Mouse (Mus musculus) layer of hippocampus, adult 18-20 months (tissue): ENCODE results near the gene St6galnac3. TPM values are rescaled to one million over a fixed set of nuclear protein-coding genes. Genes with fewer than 3 reads are reported as not detected.

Source experiments
- DNase-seq, 2 experiments: peaks; one replicate each; pipeline ENCODE4 v3.0.0; 2022; ENCODE audit warnings: low spot score in 2 of 2
- total RNA-seq, 2 experiments: library from RNA; stranded (reverse); gene quantifications; 2 replicates each; pipeline ENCODE4 v1.2.3; 2021

Gene St6galnac3
- total RNA-seq, 2 experiments from 2014 or later = 24.7 to 27.0 TPM

DNA sequence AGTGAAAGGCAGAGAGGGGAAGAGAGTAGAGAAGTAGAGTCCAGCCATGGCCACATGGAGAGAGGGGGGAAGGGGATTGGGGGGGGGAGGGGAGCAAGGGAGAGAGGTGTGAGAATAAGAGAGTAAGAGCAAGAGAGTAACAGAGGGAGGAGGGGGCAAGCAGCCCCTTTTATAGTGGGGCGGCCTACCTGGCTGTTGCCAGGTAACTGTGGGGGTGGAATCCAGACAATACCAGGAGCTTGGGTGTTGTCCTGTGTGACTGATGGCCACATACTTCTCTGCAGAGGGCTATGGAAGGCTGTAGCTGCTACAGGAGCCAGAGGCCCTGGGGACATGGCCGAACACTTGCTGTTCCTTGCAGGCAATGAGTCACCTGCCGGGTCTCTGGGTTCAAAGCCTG, 360.6 kb downstream of the St6galnac3 start:
- no peak for DNase-seq

DNA sequence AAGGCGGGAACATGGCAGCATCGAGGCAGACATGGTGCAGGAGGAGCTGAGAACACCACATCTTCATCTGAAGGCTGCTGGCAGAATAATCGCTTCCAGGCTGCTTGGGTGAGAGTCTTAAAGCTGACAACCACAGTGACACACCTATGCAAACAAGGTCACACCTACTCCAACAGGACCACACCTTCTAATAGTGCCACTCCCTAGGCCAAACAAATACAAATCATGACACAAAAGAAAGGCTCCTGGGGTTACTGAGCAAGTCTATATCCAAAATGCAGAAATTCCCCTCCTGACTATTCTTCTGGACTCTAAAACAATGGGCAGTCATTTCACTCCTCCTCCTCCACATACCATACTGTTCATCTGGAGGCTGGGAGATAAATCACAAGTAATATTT, 365.0 kb downstream of the St6galnac3 start:
- no peak for DNase-seq

DNA sequence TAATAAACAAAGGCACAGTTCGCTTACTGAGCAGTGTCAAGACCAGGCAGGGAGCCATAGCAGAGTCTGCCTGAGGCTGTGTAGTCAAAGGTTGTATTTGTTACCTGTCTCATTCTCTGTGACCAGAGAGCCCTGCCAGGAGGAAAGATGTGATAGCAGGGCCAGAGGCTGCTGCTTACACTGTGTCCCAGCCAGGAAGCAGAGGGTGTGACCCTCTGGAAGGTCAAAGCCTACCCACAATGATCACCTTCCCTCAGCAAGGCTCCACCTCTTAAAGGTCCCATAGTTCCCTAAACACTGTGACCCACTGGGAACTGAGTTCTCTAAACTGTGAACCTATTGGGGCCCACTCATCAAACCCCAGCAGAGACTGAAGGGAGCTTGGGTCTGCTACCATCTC, 368.9 kb downstream of the St6galnac3 start:
- no peak for DNase-seq

DNA sequence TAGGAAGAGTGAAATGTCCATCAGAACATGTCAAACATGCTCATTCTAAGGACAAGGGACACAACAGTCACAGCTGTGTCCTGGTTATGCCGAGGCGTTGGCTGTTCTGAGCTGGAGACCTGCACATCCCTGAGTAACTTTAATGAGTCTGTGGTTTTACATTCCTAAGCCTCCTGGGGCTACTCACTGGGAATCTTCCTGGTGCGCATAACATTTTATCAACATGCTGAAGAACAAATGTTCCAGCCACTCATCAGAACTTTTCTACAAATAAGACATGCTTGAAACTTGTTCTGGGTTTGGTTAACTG, 370.0 kb downstream of the St6galnac3 start:
- no peak for DNase-seq

DNA sequence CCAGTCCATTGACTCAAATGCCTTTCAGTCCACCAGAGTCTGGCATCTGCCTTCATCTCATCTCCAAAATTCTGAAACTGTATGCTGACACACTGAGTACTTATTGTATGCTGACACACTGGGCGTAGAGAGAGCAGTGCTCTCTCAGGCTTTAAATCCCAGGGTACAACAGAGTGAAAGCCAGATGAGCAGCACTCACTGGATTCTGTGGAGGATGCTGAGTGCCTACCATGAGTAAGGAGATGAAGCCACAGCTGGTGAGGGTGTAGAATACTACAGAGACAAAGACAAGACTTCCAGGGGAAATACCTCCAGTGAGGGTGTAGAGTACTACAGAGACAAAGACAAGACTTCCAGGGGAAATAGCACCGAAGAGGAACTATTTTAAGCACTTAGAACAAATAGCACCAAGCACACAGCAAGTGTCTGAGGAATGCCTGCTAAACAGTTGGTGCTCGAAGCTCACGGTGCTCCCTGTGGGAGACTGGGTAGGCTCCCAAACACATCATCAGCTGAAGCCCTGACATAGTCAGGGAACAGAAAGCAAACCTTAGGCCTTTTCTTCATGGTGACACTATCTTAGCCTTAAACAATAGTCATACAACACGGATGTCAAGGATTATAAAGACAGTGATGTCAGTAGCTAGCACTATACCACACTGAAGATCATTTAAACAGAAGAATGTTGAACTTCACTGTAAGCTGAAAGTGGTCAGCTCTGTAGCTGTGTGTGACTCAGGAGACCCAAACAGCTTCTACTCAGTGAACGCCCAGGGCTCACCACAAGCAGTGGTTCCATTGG, 370.6 kb downstream of the St6galnac3 start:
- no peak for DNase-seq

DNA sequence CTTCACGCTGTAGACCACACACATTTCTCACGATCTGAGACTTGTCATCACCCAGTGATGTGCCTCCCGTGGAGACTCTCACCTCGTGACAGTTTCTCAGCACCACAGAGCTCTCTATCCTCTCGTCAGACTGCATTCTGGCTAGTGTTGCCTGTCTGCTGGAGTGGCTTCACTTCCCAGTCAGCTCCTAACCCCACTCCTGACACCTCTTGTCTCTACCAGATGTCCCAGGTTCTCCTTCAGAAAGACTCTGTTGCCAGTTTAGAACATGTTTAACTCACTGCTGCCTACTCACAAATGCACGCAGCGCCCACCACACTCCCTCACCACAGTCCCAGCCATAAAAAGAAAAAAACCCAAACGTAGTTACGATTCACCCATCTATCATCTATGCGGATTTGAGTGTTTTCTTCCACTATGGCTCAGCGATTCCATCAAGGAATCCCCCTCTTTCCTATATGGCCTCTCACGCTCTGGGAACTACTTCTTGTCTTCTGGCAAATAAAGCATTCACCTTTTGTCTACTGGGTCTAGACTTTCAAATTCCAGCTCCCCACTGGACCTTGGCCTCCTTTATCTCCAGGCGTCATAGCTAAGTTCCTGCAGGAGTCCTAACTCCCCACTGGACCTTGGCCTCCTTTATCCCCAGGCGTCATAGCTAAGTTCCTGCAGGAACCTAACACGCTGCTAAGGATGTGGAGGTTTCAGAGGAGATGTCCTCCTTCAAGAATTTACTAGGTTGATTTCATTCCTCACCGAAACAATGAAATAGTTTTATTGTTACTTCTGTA, 371.5 kb downstream of the St6galnac3 start:
- DNase-seq = no peak

DNA sequence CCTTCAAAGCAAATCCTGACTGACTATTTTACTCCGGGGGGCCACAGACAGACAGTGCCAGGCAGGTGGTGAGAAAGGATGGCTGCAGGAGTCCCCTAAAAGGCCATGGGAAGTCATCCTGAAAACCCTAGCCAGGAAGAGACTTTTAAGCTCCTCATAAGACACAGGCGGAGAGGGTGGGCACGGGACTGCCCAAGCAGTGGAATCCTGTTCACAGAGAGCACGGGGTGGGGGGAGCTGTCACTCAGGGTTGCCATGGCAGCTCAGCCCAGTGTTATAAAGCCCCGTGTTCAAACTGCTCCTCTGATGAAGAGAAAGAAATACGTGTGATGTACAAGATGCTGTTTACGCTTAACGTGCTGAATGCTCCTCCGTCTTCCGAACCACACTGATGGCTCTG, 375.0 kb downstream of the St6galnac3 start:
- DNase-seq = no peak

DNA sequence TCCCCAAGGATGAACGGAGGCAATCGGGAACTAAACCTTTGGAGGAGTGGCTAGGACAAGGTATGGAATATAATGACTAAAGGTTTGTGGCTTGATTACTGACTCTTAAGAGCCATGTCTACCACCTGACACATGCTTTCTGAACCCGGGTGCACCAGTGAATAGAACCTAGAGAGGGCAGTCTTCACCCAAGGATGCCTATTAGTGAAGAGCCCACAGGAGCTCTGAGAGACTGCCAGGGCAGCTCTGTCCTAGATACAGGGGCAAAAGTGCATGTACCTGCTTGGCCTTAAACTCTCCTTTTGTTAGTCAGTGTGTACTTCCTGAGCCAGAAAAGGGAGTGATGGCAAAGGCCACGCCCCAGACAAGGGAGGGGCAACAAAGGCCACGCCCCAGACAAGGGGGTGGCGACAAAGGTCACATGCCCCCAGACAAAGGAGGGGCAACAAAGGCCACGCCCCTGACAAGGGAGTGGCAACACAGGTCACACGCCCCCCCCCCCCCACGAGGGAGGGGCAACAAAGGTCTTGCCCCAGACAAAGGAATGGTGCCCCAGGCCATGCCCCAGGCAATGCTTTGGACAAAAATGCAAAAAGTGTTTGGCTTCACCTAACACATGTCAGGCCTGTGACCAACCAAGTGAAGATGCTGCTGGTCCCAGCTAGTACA, 376.0 kb downstream of the St6galnac3 start:
- no peak for DNase-seq

DNA sequence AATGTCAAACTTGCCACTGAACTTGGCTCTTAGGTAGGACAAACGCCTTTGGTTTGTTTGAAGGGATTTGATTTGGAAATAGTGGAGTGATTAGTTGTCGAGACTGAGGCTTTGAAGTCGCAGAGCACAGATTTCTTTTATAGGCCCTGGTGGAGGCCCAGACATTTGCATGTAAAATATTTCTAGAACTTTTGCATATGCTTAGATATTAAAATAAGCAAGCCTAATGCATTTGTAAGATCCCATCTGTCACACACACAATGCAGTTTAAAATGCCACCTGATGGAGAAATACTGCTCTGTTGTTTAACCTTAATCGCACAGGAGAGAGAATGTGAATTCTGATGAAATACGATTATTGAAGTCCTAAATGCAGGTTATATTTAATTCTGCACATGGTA, 380.0 kb downstream of the St6galnac3 start:
- peak in 1 of 2 experiments; percentile 30 for DNase-seq

DNA sequence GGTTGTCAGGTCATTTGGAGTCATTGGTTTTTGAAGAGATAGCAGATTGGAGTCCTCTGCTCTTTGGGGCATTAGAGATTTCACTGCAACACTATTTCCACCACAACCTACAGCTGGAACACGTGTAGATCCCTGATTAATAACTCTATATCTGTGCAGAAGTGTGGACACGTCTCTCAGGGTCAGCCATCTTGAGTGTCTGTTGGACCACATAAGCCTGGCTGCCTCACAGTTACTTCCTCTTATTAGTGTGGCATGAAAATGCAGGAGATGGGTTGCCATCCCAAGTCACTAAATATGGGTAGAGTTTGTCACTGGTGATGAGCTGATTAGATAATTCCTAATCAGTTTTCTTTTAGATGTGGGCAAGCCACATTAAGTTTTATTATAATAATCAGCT, 385.0 kb downstream of the St6galnac3 start:
- DNase-seq = no peak

DNA sequence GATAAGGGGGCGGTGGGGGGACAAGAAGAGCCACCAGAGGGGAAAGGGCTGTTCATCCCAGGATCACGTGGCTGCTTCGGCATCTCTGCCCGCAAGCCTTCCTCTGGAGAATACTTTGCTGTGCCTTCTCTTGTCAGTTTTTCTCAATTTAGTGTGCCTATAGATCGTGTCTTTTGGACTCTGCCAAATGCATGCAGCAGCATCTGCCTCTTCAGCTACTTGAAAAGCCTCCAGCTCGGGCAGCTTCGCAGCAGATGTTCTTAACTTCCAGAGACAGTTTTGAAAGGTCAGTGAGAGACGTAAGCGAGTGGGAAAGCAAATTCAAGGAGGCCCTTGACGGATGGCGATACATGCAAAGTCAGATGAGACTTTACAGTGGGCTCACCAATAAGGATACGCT, 385.9 kb downstream of the St6galnac3 start:
- peak in 1 of 2 experiments; percentile 44 for DNase-seq

DNA sequence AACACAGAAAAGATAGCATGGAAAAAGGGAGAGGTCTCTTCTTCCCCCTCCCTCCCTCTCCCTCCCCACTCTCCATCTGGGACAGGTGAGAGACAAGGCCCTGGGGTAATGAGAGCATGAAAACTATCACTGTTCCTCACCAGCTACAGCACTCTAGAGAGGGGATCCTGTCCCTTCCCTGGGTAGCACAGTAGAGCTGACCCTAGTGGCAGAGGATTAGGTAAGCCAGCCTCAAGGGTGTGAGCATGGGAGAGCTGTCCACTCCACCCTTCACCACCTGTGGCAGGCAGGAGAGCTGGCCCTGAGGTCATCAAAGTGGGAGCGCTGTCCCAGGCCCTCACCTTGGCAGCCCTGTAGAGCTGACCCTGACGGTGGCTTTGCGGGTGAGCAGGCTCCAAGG, 387.2 kb downstream of the St6galnac3 start:
- no peak for DNase-seq

DNA sequence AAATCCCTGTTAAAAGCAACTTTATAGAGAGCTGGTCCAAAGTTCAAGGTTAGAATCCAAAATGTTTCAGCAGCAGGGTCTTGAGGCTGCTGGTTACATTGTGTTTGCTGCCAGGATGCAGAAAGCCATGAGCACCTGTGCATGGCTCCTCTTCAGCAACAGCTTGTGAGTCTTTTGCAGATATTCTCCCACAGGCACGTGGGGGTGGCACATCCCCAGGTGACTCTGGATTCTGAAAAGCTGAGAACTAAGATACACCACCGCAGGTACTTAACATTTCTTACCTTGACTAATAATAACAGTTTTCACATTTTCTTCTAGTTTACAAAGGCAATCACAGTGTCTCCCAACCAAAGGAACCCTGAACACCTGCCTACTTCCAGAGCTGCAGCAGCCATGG, 387.8 kb downstream of the St6galnac3 start:
- no peak for DNase-seq

DNA sequence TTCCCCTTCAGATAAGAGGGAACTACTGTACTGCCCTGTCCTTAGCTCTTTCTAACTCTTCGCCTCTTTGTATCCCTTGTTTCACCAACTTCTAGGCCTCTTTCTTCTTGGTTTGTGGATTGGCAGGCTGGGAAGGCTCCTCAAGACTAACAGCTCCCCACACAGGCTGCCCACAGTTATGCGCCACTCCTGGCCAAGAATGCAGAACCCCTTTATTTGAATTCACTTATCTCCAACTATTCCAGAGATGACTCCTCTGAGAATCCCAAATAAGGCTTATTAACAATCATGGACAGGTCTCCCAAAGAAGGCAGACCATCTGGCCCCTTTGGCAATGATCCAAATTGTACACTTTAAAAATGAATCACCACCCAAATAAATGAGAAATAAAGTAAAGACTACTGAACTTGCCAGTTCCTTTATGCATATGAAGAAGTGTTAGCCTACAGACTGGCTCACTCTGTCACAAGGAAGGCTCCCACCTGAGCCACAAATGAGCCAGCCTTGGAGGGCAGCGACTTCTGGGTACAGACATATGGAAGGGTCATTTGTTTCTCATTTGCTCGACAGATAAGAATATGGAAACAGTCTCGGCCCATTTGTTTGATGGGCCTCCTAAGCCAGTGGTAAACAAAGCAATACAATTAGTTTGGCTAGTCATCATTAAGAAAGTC, 390.7 kb downstream of the St6galnac3 start:
- DNase-seq = no peak

DNA sequence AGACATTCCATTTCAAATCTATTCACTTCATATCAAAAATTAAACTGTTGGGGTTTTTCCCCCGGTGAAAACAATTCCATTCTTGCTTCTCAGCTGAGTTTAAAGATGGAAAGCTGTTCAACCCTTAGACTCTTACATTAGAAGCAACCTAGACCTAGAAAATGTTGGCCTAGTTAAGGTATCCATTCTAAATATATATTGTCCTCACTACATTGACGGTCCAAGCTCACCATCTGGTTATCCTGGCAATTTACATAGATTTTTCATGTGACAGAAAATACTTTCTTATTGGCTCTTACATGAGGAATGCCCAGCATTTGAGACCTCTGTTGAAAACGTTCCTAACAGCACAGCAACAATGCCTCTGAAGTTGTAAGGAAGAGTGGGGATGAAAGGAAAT, 400.7 kb downstream of the St6galnac3 start:
- no peak for DNase-seq

DNA sequence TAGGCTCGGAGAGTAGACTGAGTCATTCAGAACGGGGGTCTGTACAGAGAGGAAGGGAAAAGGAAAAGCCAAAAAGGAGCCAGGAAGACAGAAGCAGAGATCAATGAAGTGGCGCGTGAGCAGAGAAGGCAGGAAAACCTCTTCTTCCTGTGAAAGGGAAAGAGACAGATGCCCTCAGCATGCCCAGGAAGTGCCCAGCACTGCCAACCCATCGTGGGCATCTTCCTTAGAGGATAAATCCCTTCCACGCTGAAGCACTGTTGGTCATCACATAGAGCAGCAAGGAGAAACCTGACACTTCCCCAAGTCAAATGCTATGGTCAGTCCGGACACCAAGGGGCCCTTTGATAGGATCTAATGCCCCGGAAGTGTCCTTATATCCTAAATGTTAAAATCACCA, 401.5 kb downstream of the St6galnac3 start:
- DNase-seq = no peak

DNA sequence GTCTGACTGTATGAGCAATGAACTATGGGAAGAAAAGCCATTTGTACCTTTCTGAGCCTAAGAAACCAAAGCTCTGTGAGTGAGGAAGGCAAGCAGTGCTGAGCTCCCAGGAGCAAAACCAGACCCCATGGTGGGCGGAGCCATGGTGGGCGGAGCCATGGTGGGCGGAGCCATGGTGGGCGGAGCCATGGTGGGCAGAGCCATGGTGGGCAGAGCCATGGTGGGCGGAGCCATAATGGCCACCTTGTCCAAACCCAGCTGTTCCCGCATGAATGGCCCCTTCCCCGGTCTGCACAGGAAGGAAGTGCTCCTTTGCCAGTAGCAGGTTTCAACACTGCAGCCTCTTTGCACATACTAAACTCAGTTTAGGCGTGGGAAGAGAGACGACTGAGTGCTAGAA, 411.4 kb downstream of the St6galnac3 start:
- no peak for DNase-seq

DNA sequence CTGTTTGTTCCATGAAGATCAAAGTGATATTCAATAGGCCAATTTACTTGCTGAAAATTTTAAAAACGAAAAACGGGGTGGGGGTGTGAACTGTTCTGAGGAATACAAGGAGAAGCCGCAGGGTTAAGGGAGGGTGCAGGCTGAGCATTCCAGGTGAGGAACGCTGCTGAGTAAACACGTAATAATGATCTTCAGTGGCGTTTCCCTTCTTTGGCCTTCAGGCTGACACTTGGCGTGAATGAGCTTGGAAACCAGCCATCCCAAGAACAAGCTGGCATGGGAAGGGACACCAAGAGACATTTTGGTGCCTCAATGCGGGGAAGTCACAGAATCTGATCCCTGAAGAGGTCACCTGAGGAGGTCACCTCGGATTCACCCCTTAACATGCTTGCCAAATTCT, 411.8 kb downstream of the St6galnac3 start:
- DNase-seq = no peak

DNA sequence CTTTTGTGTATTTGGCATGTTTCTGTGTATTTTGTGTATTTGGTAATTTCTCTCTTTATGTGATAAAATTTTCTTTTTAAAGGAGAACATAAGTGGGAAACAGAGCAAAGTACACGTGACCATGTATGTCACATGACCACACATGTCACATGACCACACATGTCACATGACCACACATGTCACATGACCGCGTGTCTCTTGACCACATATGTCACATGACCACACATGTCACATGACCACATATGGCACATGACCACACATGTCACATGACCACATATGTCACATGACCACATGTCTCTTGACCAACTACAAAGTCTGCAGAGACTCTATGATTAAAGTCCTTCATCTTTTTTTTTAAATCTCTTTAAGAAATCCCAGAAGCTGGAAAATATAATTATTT, 413.0 kb downstream of the St6galnac3 start:
- no peak for DNase-seq

DNA sequence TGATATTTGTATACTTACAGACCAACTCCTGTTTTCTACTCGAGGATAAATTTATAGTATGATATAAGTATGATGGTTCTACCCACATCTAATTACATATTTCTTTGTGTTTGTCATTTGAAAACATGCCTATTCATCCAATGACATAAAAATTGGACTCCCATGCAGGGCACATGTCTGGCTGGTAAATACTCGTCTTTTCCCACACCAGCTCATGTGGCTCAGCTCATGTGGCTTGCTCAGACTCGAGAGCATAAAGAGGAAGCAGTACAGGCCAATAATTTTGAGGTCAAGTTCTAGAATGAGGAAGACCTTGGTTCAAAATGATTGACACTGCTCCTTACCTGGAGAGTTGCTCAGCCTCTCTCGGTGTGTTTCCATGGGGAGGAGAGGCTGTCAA, 416.6 kb downstream of the St6galnac3 start:
- DNase-seq = no peak

DNA sequence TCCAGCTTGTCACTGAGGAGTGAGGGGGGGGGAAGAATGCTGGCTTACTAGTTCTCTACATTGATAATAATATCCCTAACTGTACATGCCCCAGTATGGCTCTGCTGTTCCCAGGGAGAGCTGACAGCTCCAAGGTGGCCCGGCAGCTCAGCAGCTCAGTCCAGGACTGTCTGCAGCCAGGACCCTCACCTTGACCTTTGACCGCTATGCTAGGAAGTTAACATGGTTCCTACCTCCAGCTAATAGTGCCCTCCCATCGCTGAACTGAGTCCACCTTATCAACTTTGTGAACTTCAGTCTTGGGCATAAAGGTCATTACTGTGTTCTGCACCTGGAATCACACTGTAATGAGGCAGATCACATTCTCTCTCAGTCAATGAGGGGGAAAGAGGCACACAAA, 419.8 kb downstream of the St6galnac3 start:
- no peak for DNase-seq

DNA sequence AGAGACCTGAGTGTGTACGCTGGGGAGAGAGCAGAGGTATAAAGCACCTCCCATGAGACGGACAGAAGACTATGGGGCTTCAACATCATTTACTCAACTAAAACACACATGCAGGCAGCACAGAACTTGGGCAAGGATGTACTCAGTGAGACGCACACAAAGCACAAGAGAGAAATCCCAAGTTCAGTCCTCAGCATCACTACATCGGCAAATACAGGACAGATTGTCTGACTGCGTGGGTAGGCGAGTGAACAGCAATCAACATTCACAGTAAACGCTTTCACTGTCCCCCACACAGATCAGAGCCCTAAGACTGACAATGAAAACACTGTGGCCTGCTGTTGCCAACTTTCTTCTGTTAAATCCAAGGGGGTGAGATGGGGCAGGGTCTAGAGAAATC, 422.6 kb downstream of the St6galnac3 start:
- DNase-seq = peak; percentile 72 to 84
